ENCODE assay signal across 19 mouse cellular contexts in the genomic region with DNA sequence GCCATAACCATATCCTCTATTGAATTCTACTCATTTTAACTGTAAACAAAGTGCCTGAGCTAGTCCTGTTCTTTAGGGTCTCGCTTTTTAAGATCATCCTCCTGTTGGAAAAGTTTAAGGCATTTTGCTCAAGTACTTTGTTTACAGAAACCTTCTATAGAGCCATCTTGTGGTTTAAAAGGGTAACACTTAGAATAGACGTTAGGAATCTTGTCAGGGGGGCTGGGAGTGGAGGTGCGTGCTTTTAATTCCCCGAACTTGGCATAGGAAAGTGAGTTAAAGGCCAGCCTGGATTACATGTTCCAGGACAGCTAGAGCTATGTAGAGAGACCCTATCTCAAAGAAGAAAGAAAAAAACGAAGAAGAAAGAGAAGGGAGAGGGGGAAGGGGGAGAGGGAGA. TPM values are rescaled to one million over a fixed set of nuclear protein-coding genes. Genes with fewer than 3 reads are reported as not detected.
DNase-seq lines count a peak whose midpoint lies in the region; ATAC-seq and TF ChIP-seq lines count a peak whose summit lies in the region.
"Had no signal": no experiment of that assay in that cellular context is flagged by ENCODE, and none has a peak within 500 bp of the region (broad histone marks: within the 10 kb centered on the region; RNA-seq: fewer than 3 reads in every experiment).

No protein-coding gene starts in this region.

- no peak for TF ChIP-seq CTCF in kidney, adult 2 months (conservative IDR thresholded peaks at IDR 0.05; ENCODE audit: insufficient read depth, insufficient read length, low read depth, low read length)
- peak; percentile 68 for TF ChIP-seq CTCF in midbrain, postnatal 0 days (IDR thresholded peaks at IDR 0.05)

- no peaks in the 10 kb centered on the region for H3K9me3 ChIP-seq in forebrain, embryonic 14.5 days (replicated peaks; ENCODE audit: control insufficient read depth, low read length)
- no peaks in the 10 kb centered on the region for H3K9me3 ChIP-seq in forebrain, embryonic 13.5 days (replicated peaks)
- H3K9me3 ChIP-seq in midbrain, postnatal 0 days (ENCODE audit: low read length): no peaks in the 10 kb centered on the region
- no peaks in the 10 kb centered on the region for H3K9me3 ChIP-seq in midbrain, embryonic 10.5 days (replicated peaks)
- H3K9me3 ChIP-seq: forebrain, embryonic 10.5 days had no signal

- no peak overlapping the region for H3K4me3 ChIP-seq in forebrain, embryonic 14.5 days (ENCODE audit: low read depth, low read length)
- H3K4me3 ChIP-seq in forebrain, embryonic 13.5 days: no peak overlapping the region
- no peak overlapping the region for H3K4me3 ChIP-seq in kidney, adult 2 months (ENCODE audit: insufficient read depth, low read depth, low read length)
- no peak overlapping the region for H3K4me3 ChIP-seq in midbrain, postnatal 0 days (ENCODE audit: low read depth, low read length)
- no peak overlapping the region for H3K4me3 ChIP-seq in midbrain, embryonic 10.5 days
- H3K4me3 ChIP-seq: forebrain, embryonic 10.5 days had no signal

- H3K4me2 ChIP-seq in forebrain, embryonic 14.5 days (ENCODE audit: low read length): no peak overlapping the region
- no peak overlapping the region for H3K4me2 ChIP-seq in forebrain, embryonic 13.5 days
- no peak overlapping the region for H3K4me2 ChIP-seq in midbrain, postnatal 0 days (ENCODE audit: low read depth, low read length, poor library complexity, severe bottlenecking)
- H3K4me2 ChIP-seq: liver, embryonic 11.5 days had no signal

- H3K9ac ChIP-seq in forebrain, embryonic 14.5 days (ENCODE audit: low read length): no peak overlapping the region
- no peak overlapping the region for H3K9ac ChIP-seq in forebrain, embryonic 13.5 days
- no peak overlapping the region for H3K9ac ChIP-seq in midbrain, postnatal 0 days (replicated peaks; ENCODE audit: low read length, poor library complexity, severe bottlenecking)

- DNase-seq in forebrain, embryonic 14.5 days (ENCODE audit: low spot score): peak; percentile 39
- DNase-seq in kidney, adult 2 months: peak; percentile 3
- DNase-seq in kidney, postnatal 25 days: no peak
- DNase-seq in midbrain, postnatal 0 days (ENCODE audit: low spot score): peak; percentile 22
- no peak for DNase-seq in midbrain, embryonic 10.5 days (ENCODE audit: low spot score)
- DNase-seq in yolk sac, embryonic 10.5 days (ENCODE audit: low spot score): no peak
- no peak for DNase-seq in kidney, adult 8-10 months
- DNase-seq: adrenal gland, postnatal 14 days; gastrocnemius, postnatal 14 days; right cerebral cortex, postnatal 14 days; thymus, adult 2 months had no signal

- H3K27ac ChIP-seq in forebrain, embryonic 14.5 days (ENCODE audit: low read depth, low read length): no peak overlapping the region
- H3K27ac ChIP-seq in forebrain, embryonic 13.5 days: no peak overlapping the region
- H3K27ac ChIP-seq in kidney, adult 2 months (ENCODE audit: insufficient read depth, low read depth, low read length): no peak overlapping the region
- no peak overlapping the region for H3K27ac ChIP-seq in midbrain, postnatal 0 days (ENCODE audit: low read depth, low read length)
- no peak overlapping the region for H3K27ac ChIP-seq in midbrain, embryonic 10.5 days (replicated peaks)
- H3K27ac ChIP-seq: forebrain, embryonic 10.5 days had no signal

- no peaks in the 10 kb centered on the region for H3K36me3 ChIP-seq in forebrain, embryonic 14.5 days (ENCODE audit: control insufficient read depth, insufficient read depth, low read length)
- H3K36me3 ChIP-seq in forebrain, embryonic 13.5 days (ENCODE audit: poor library complexity, severe bottlenecking): no peaks in the 10 kb centered on the region
- H3K36me3 ChIP-seq in kidney, adult 2 months (ENCODE audit: control insufficient read depth, insufficient read depth, low read length): no peaks in the 10 kb centered on the region
- H3K36me3 ChIP-seq in midbrain, postnatal 0 days (ENCODE audit: insufficient read depth, low read length): no peaks in the 10 kb centered on the region
- no peaks in the 10 kb centered on the region for H3K36me3 ChIP-seq in midbrain, embryonic 10.5 days
- H3K36me3 ChIP-seq: forebrain, embryonic 10.5 days had no signal

- no peak for TF ChIP-seq POLR2A in kidney, adult 2 months (IDR thresholded peaks at IDR 0.05; ENCODE audit: low read depth, low read length)

- ATAC-seq in forebrain, embryonic 14.5 days: no peak
- ATAC-seq in forebrain, embryonic 13.5 days: no peak
- ATAC-seq in midbrain, postnatal 0 days (ENCODE audit: low FRiP score): no peak
- ATAC-seq: inflammation-experienced regulatory T-cells, adult 6 months had no signal

- H3K27me3 ChIP-seq in forebrain, embryonic 14.5 days (replicated peaks; ENCODE audit: control insufficient read depth, insufficient read depth, low read length): no peaks in the 10 kb centered on the region
- H3K27me3 ChIP-seq in forebrain, embryonic 13.5 days: no peaks in the 10 kb centered on the region
- H3K27me3 ChIP-seq in kidney, adult 2 months (replicated peaks; ENCODE audit: control insufficient read depth, insufficient read depth, low read length): no peaks in the 10 kb centered on the region
- H3K27me3 ChIP-seq in midbrain, postnatal 0 days (ENCODE audit: insufficient read depth, low read length): no peaks in the 10 kb centered on the region
- H3K27me3 ChIP-seq in midbrain, embryonic 10.5 days (ENCODE audit: low read depth, poor library complexity, severe bottlenecking): no peaks in the 10 kb centered on the region

- 22% methylated on average over 5 of the region's 5 CpGs for WGBS in forebrain, embryonic 14.5 days
- 17% methylated on average over 5 of the region's 5 CpGs for WGBS in forebrain, embryonic 13.5 days
- 8% methylated on average over 5 of the region's 5 CpGs for WGBS in kidney, adult 2 months
- WGBS in midbrain, postnatal 0 days: 16% methylated on average over 5 of the region's 5 CpGs
- 32% methylated on average over 5 of the region's 5 CpGs for WGBS in midbrain, embryonic 10.5 days

- no peaks in the 10 kb centered on the region for H3K4me1 ChIP-seq in forebrain, embryonic 14.5 days (ENCODE audit: control insufficient read depth, insufficient read depth, low read length)
- no peaks in the 10 kb centered on the region for H3K4me1 ChIP-seq in forebrain, embryonic 13.5 days
- no peaks in the 10 kb centered on the region for H3K4me1 ChIP-seq in kidney, adult 2 months (ENCODE audit: control insufficient read depth, insufficient read depth, low read length)
- H3K4me1 ChIP-seq in midbrain, postnatal 0 days (ENCODE audit: insufficient read depth, low read length): no peaks in the 10 kb centered on the region
- peaks cover 4% of the 10 kb centered on the region; the same call in 1 of the 2 replicates for H3K4me1 ChIP-seq in midbrain, embryonic 10.5 days

RNA-seq across cellular contexts. Expression of a gene that starts 2.1 kb away (rescaled TPM):
- not detected in 2 replicates for polyA plus RNA-seq in forebrain, embryonic 14.5 days (2014; fragmentation: Nextera tagmentation; extraction: Ambion mirVana)
- polyA plus RNA-seq in forebrain, embryonic 13.5 days (2015; fragmentation: Nextera tagmentation; extraction: Ambion mirVana): not detected in 2 replicates
- not detected in 2 replicates for polyA plus RNA-seq in kidney, adult 2 months (2012; rRNA removed)
- not detected in 2 replicates for total RNA-seq in midbrain, postnatal 0 days (2014; rRNA removed)
- not detected in 2 replicates for polyA plus RNA-seq in midbrain, postnatal 0 days (2015; fragmentation: Nextera tagmentation; extraction: Ambion mirVana)
- 0.24 TPM in 1 of 2 replicates, not detected in the other for polyA plus RNA-seq in midbrain, embryonic 10.5 days (2016; fragmentation: Nextera tagmentation; extraction: Ambion mirVana)
- total RNA-seq: adrenal gland, postnatal 14 days; gastrocnemius, postnatal 14 days; layer of hippocampus, adult 8-10 months; left cerebral cortex, postnatal 25 days had no signal
- polyA plus RNA-seq: C2C12; heart, embryonic 16.5 days; inflammation-experienced regulatory T-cells, adult 6 months; liver, embryonic 11.5 days had no signal

RNA-seq across cellular contexts. Expression of a gene that starts 6.5 kb away (rescaled TPM):
- polyA plus RNA-seq in forebrain, embryonic 14.5 days (2014; fragmentation: Nextera tagmentation; extraction: Ambion mirVana): 0.37 TPM in 1 of 2 replicates, not detected in the other
- polyA plus RNA-seq in forebrain, embryonic 13.5 days (2015; fragmentation: Nextera tagmentation; extraction: Ambion mirVana): not detected in 2 replicates
- not detected in 2 replicates for polyA plus RNA-seq in kidney, adult 2 months (2012; rRNA removed)
- not detected in 2 replicates for total RNA-seq in midbrain, postnatal 0 days (2014; rRNA removed)
- 0.38 and 0.43 TPM in 2 replicates for polyA plus RNA-seq in midbrain, postnatal 0 days (2015; fragmentation: Nextera tagmentation; extraction: Ambion mirVana)
- polyA plus RNA-seq in midbrain, embryonic 10.5 days (2016; fragmentation: Nextera tagmentation; extraction: Ambion mirVana): not detected in 2 replicates
- total RNA-seq: adrenal gland, postnatal 14 days; gastrocnemius, postnatal 14 days; layer of hippocampus, adult 8-10 months; left cerebral cortex, postnatal 25 days had no signal
- polyA plus RNA-seq: C2C12; forebrain, embryonic 10.5 days; inflammation-experienced regulatory T-cells, adult 6 months; liver, embryonic 11.5 days; thymus, adult 2 months had no signal

RNA-seq across cellular contexts. Expression of a gene that starts 12.4 kb away (rescaled TPM):
- polyA plus RNA-seq in forebrain, embryonic 14.5 days (2014; fragmentation: Nextera tagmentation; extraction: Ambion mirVana): not detected in 2 replicates
- not detected in 2 replicates for polyA plus RNA-seq in forebrain, embryonic 13.5 days (2015; fragmentation: Nextera tagmentation; extraction: Ambion mirVana)
- not detected in 2 replicates for polyA plus RNA-seq in kidney, adult 2 months (2012; rRNA removed)
- not detected in 2 replicates for total RNA-seq in midbrain, postnatal 0 days (2014; rRNA removed)
- not detected in 2 replicates for polyA plus RNA-seq in midbrain, postnatal 0 days (2015; fragmentation: Nextera tagmentation; extraction: Ambion mirVana)
- not detected in 2 replicates for polyA plus RNA-seq in midbrain, embryonic 10.5 days (2016; fragmentation: Nextera tagmentation; extraction: Ambion mirVana)
- total RNA-seq: adrenal gland, postnatal 14 days; gastrocnemius, postnatal 14 days; layer of hippocampus, adult 8-10 months; left cerebral cortex, postnatal 25 days had no signal
- polyA plus RNA-seq: C2C12; forebrain, embryonic 10.5 days; heart, embryonic 16.5 days; inflammation-experienced regulatory T-cells, adult 6 months; liver, embryonic 11.5 days; thymus, adult 2 months had no signal

RNA-seq across cellular contexts. Expression of a gene that starts 24.7 kb away (rescaled TPM):
- polyA plus RNA-seq in forebrain, embryonic 14.5 days (2014; fragmentation: Nextera tagmentation; extraction: Ambion mirVana): not detected in 2 replicates
- polyA plus RNA-seq in forebrain, embryonic 13.5 days (2015; fragmentation: Nextera tagmentation; extraction: Ambion mirVana): 0.38 TPM in 1 of 2 replicates, not detected in the other
- polyA plus RNA-seq in kidney, adult 2 months (2012; rRNA removed): not detected in 2 replicates
- not detected in 2 replicates for total RNA-seq in midbrain, postnatal 0 days (2014; rRNA removed)
- polyA plus RNA-seq in midbrain, postnatal 0 days (2015; fragmentation: Nextera tagmentation; extraction: Ambion mirVana): not detected in 2 replicates
- polyA plus RNA-seq in midbrain, embryonic 10.5 days (2016; fragmentation: Nextera tagmentation; extraction: Ambion mirVana): 0.46 and 1.2 TPM in 2 replicates
- total RNA-seq: adrenal gland, postnatal 14 days; gastrocnemius, postnatal 14 days; layer of hippocampus, adult 8-10 months; left cerebral cortex, postnatal 25 days had no signal
- polyA plus RNA-seq: C2C12; heart, embryonic 16.5 days; inflammation-experienced regulatory T-cells, adult 6 months; liver, embryonic 11.5 days; thymus, adult 2 months had no signal

RNA-seq across cellular contexts. Expression of a gene that starts 27.6 kb away (rescaled TPM):
- polyA plus RNA-seq in forebrain, embryonic 14.5 days (2014; fragmentation: Nextera tagmentation; extraction: Ambion mirVana): 0.30 TPM in 1 of 2 replicates, not detected in the other
- polyA plus RNA-seq in forebrain, embryonic 13.5 days (2015; fragmentation: Nextera tagmentation; extraction: Ambion mirVana): not detected in 2 replicates
- polyA plus RNA-seq in kidney, adult 2 months (2012; rRNA removed): 5.9 and 6.4 TPM in 2 replicates
- 0.90 and 2.8 TPM in 2 replicates for total RNA-seq in midbrain, postnatal 0 days (2014; rRNA removed)
- polyA plus RNA-seq in midbrain, postnatal 0 days (2015; fragmentation: Nextera tagmentation; extraction: Ambion mirVana): 0.50 and 0.95 TPM in 2 replicates
- polyA plus RNA-seq in midbrain, embryonic 10.5 days (2016; fragmentation: Nextera tagmentation; extraction: Ambion mirVana): not detected in 2 replicates
- total RNA-seq: adrenal gland, postnatal 14 days; gastrocnemius, postnatal 14 days had no signal
- polyA plus RNA-seq: C2C12; forebrain, embryonic 10.5 days; heart, embryonic 16.5 days; inflammation-experienced regulatory T-cells, adult 6 months; liver, embryonic 11.5 days had no signal

Comparison
In these comparisons a context has a peak if more than half of its experiments do, and no peak if none do; other contexts are left out.
1. DNase-seq: peak in forebrain, embryonic 14.5 days (single experiment), kidney, adult 2 months (single experiment) and midbrain, postnatal 0 days (single experiment); none in kidney, postnatal 25 days (0 of 2), midbrain, embryonic 10.5 days (single experiment), yolk sac, embryonic 10.5 days (single experiment) and kidney, adult 8-10 months (0 of 2).